ENCODE assay signal across 12 mouse cellular contexts in the genomic region with DNA sequence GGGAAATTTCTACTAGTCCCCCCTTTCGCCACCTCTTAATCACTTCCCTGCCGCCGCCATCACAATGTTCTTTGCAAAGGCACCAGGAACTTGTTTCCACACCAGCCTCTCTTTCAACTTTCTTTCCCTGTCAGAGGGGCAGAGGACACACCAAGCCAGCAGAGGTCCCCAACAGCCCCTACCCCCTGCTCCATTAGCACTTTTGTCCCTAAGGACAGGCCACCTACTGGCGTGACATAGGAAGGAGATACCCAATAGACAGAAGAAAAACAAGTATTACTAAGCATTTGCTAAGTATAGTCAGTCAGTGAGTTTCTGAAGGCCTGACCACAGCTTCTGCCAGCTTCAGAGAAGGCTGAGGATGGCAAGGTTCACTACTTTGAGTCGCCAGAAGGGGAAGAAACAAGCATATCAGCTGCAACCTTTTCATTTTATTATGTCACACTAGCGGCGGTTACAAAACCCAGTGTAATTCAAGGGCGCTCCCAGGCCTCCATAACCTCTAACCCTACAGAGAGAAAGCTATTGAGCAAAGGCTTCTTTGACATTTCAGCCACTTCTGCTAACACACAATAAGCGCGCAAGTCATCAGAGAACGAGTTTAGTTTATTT.
DNase-seq lines count a peak whose midpoint lies in the region; ATAC-seq and TF ChIP-seq lines count a peak whose summit lies in the region.
"Had no signal": no experiment of that assay in that cellular context is flagged by ENCODE, and none has a peak within 500 bp of the region (broad histone marks: within the 10 kb centered on the region; RNA-seq: fewer than 3 reads in every experiment).

No protein-coding gene starts in this region.

- H3K4me3 ChIP-seq in kidney, postnatal 0 days (replicated peaks; ENCODE audit: low read depth, low read length) = no peak overlapping the region
- no peak overlapping the region for H3K4me3 ChIP-seq in embryonic facial prominence, embryonic 10.5 days
- H3K4me3 ChIP-seq: embryonic facial prominence, embryonic 12.5 days; hindbrain, embryonic 15.5 days had no signal

- H3K36me3 ChIP-seq in kidney, postnatal 0 days (ENCODE audit: insufficient read depth, low read length) = no peaks in the 10 kb centered on the region
- no peaks in the 10 kb centered on the region for H3K36me3 ChIP-seq in embryonic facial prominence, embryonic 10.5 days (replicated peaks)
- H3K36me3 ChIP-seq: embryonic facial prominence, embryonic 12.5 days; hindbrain, embryonic 15.5 days had no signal

- TF ChIP-seq CTCF in kidney, postnatal 0 days (IDR thresholded peaks at IDR 0.05; ENCODE audit: low read depth) = peak; percentile 29; the same call in 1 of the 2 replicates

- no peaks in the 10 kb centered on the region for H3K27me3 ChIP-seq in kidney, postnatal 0 days (ENCODE audit: insufficient read depth, low read length)
- H3K27me3 ChIP-seq in embryonic facial prominence, embryonic 10.5 days (replicated peaks; ENCODE audit: low read depth, poor library complexity, severe bottlenecking) = no peaks in the 10 kb centered on the region
- H3K27me3 ChIP-seq: hindbrain, embryonic 15.5 days had no signal

- DNase-seq in kidney, postnatal 0 days (ENCODE audit: low spot score) = no peak
- no peak for DNase-seq in kidney, adult 11 months
- DNase-seq in adrenal gland, postnatal 10 days = peak; percentile 59
- DNase-seq in embryonic facial prominence, embryonic 10.5 days (ENCODE audit: low spot score) = peak; percentile 15
- peak; percentile 49 for DNase-seq in lung, postnatal 25 days (ENCODE audit: low spot score)
- no peak for DNase-seq in right cerebral cortex, postnatal 25 days
- no peak for DNase-seq in cerebellum, postnatal 10 days
- DNase-seq in kidney, adult 8-10 months = no peak
- DNase-seq: layer of hippocampus, postnatal 36 days had no signal

- ATAC-seq in kidney, postnatal 0 days (replicated peaks; ENCODE audit: low FRiP score, low read depth) = no peak
- ATAC-seq: midbrain, embryonic 16.5 days had no signal

- H3K27ac ChIP-seq in kidney, postnatal 0 days = no peak overlapping the region
- no peak overlapping the region; the same call in 1 of the 2 replicates for H3K27ac ChIP-seq in embryonic facial prominence, embryonic 10.5 days (replicated peaks)
- H3K27ac ChIP-seq: embryonic facial prominence, embryonic 12.5 days; hindbrain, embryonic 15.5 days had no signal

- H3K4me2 ChIP-seq in kidney, postnatal 0 days (ENCODE audit: low read length) = no peak overlapping the region
- H3K4me2 ChIP-seq: embryonic facial prominence, embryonic 12.5 days; hindbrain, embryonic 15.5 days had no signal

- H3K4me1 ChIP-seq in kidney, postnatal 0 days (replicated peaks; ENCODE audit: insufficient read depth, low read length) = no peaks in the 10 kb centered on the region
- H3K4me1 ChIP-seq in embryonic facial prominence, embryonic 10.5 days = peaks cover 25% of the 10 kb centered on the region

- 72% methylated on average over 11 of the region's 11 CpGs for WGBS in kidney, postnatal 0 days
- 56% methylated on average over 11 of the region's 11 CpGs for WGBS in embryonic facial prominence, embryonic 10.5 days

- H3K9me3 ChIP-seq in kidney, postnatal 0 days (replicated peaks; ENCODE audit: low read length) = no peaks in the 10 kb centered on the region
- H3K9me3 ChIP-seq in embryonic facial prominence, embryonic 10.5 days = no peaks in the 10 kb centered on the region
- H3K9me3 ChIP-seq: embryonic facial prominence, embryonic 12.5 days; hindbrain, embryonic 15.5 days had no signal

- no peak overlapping the region for H3K9ac ChIP-seq in kidney, postnatal 0 days (ENCODE audit: low read depth, low read length)
- H3K9ac ChIP-seq: embryonic facial prominence, embryonic 12.5 days; hindbrain, embryonic 15.5 days had no signal

Comparison
In these comparisons a context has a peak if more than half of its experiments do, and no peak if none do; other contexts are left out.
1. DNase-seq: peak in adrenal gland, postnatal 10 days (single experiment), embryonic facial prominence, embryonic 10.5 days (single experiment) and lung, postnatal 25 days (single experiment); none in kidney, postnatal 0 days (single experiment), kidney, adult 11 months (single experiment), right cerebral cortex, postnatal 25 days (single experiment), cerebellum, postnatal 10 days (0 of 2) and kidney, adult 8-10 months (0 of 2).